ENCODE assay signal across 9 mouse cellular contexts in genomic region chr11:19138423-19138822, GRCm38 (mm10).
DNase-seq lines count a peak whose midpoint lies in the region; ATAC-seq and TF ChIP-seq lines count a peak whose summit lies in the region.
"Had no signal": no experiment of that assay in that cellular context is flagged by ENCODE, and none has a peak within 500 bp of the region (broad histone marks: within the 10 kb centered on the region; RNA-seq: fewer than 3 reads in every experiment).

No protein-coding gene starts in this region.

- no peak overlapping the region for H3K9ac ChIP-seq in forebrain, embryonic 16.5 days (replicated peaks; ENCODE audit: low read depth, low read length)
- no peak overlapping the region for H3K9ac ChIP-seq in forebrain, embryonic 15.5 days (replicated peaks)
- no peak overlapping the region for H3K9ac ChIP-seq in kidney, postnatal 0 days (ENCODE audit: low read depth, low read length)
- H3K9ac ChIP-seq in midbrain, embryonic 16.5 days (ENCODE audit: low read depth, low read length): no peak overlapping the region
- H3K9ac ChIP-seq: embryonic facial prominence, embryonic 13.5 days had no signal

- DNase-seq in 3134 (ENCODE audit: extremely low read depth, insufficient read length, low spot score): peak; percentile 4
- peak; percentile 28 for DNase-seq in forelimb bud, embryonic 11.5 days (ENCODE audit: low read depth, low spot score)
- DNase-seq in kidney, postnatal 0 days (ENCODE audit: low spot score): peak; percentile 71
- DNase-seq in lung, postnatal 4 days: peak; percentile 65 to 88
- DNase-seq in frontal cortex, postnatal 14 days (ENCODE audit: low spot score in 2 of 2): no peak

- WGBS in forebrain, embryonic 16.5 days: 32% methylated on average over 5 of the region's 5 CpGs
- 36% methylated on average over 5 of the region's 5 CpGs for WGBS in forebrain, embryonic 15.5 days
- 68% methylated on average over 5 of the region's 5 CpGs for WGBS in kidney, postnatal 0 days
- 49% methylated on average over 5 of the region's 5 CpGs for WGBS in midbrain, embryonic 16.5 days

- 0 out of 2 replicates have a peak, but pooled peaks cover 3% of the 10 kb centered on the region for H3K4me1 ChIP-seq in forebrain, embryonic 16.5 days (replicated peaks; ENCODE audit: control insufficient read depth, insufficient read depth, low read length)
- peaks cover 7% of the 10 kb centered on the region; the same call in 1 of the 2 replicates for H3K4me1 ChIP-seq in forebrain, embryonic 15.5 days
- no peaks in the 10 kb centered on the region for H3K4me1 ChIP-seq in kidney, postnatal 0 days (replicated peaks; ENCODE audit: insufficient read depth, low read length)
- no peaks in the 10 kb centered on the region; the same call in 1 of the 2 replicates for H3K4me1 ChIP-seq in midbrain, embryonic 16.5 days (ENCODE audit: control insufficient read depth, insufficient read depth, low read length)

- no peaks in the 10 kb centered on the region for H3K36me3 ChIP-seq in forebrain, embryonic 16.5 days (ENCODE audit: control insufficient read depth, insufficient read depth)
- no peaks in the 10 kb centered on the region for H3K36me3 ChIP-seq in forebrain, embryonic 15.5 days
- H3K36me3 ChIP-seq in kidney, postnatal 0 days (ENCODE audit: insufficient read depth, low read length): no peaks in the 10 kb centered on the region
- H3K36me3 ChIP-seq in midbrain, embryonic 16.5 days (ENCODE audit: control insufficient read depth, insufficient read depth, low read length): no peaks in the 10 kb centered on the region
- H3K36me3 ChIP-seq: embryonic facial prominence, embryonic 13.5 days had no signal

- no peak overlapping the region for H3K4me2 ChIP-seq in forebrain, embryonic 16.5 days (ENCODE audit: low read length)
- no peak overlapping the region for H3K4me2 ChIP-seq in forebrain, embryonic 15.5 days (replicated peaks)
- no peak overlapping the region for H3K4me2 ChIP-seq in kidney, postnatal 0 days (ENCODE audit: low read length)
- H3K4me2 ChIP-seq in midbrain, embryonic 16.5 days (ENCODE audit: low read length): no peak overlapping the region
- H3K4me2 ChIP-seq: embryonic facial prominence, embryonic 13.5 days had no signal

- H3K9me3 ChIP-seq in forebrain, embryonic 16.5 days (ENCODE audit: control insufficient read depth, low read length): no peaks in the 10 kb centered on the region
- no peaks in the 10 kb centered on the region for H3K9me3 ChIP-seq in forebrain, embryonic 15.5 days
- H3K9me3 ChIP-seq in kidney, postnatal 0 days (replicated peaks; ENCODE audit: low read length): no peaks in the 10 kb centered on the region
- no peaks in the 10 kb centered on the region for H3K9me3 ChIP-seq in midbrain, embryonic 16.5 days (replicated peaks; ENCODE audit: control insufficient read depth, low read length, poor library complexity, severe bottlenecking)
- H3K9me3 ChIP-seq: embryonic facial prominence, embryonic 13.5 days had no signal

- TF ChIP-seq CTCF in kidney, postnatal 0 days (IDR thresholded peaks at IDR 0.05; ENCODE audit: low read depth): no peak

- H3K4me3 ChIP-seq in forebrain, embryonic 16.5 days (replicated peaks; ENCODE audit: low read length): no peak overlapping the region
- no peak overlapping the region for H3K4me3 ChIP-seq in forebrain, embryonic 15.5 days
- no peak overlapping the region for H3K4me3 ChIP-seq in kidney, postnatal 0 days (replicated peaks; ENCODE audit: low read depth, low read length)
- no peak overlapping the region for H3K4me3 ChIP-seq in midbrain, embryonic 16.5 days (ENCODE audit: low read depth, low read length)
- H3K4me3 ChIP-seq: embryonic facial prominence, embryonic 13.5 days had no signal

- no peak overlapping the region for H3K27ac ChIP-seq in forebrain, embryonic 16.5 days (ENCODE audit: low read length)
- no peak overlapping the region for H3K27ac ChIP-seq in forebrain, embryonic 15.5 days (replicated peaks)
- H3K27ac ChIP-seq in kidney, postnatal 0 days: 0 out of 2 replicates have a peak overlapping the region, but pooled peaks have one; percentile 31
- no peak overlapping the region for H3K27ac ChIP-seq in midbrain, embryonic 16.5 days (ENCODE audit: low read length)
- H3K27ac ChIP-seq: embryonic facial prominence, embryonic 13.5 days had no signal

- no peaks in the 10 kb centered on the region for H3K27me3 ChIP-seq in forebrain, embryonic 16.5 days (replicated peaks; ENCODE audit: control insufficient read depth, insufficient read depth, low read length)
- H3K27me3 ChIP-seq in forebrain, embryonic 15.5 days: no peaks in the 10 kb centered on the region
- no peaks in the 10 kb centered on the region for H3K27me3 ChIP-seq in kidney, postnatal 0 days (ENCODE audit: insufficient read depth, low read length)
- no peaks in the 10 kb centered on the region for H3K27me3 ChIP-seq in midbrain, embryonic 16.5 days (ENCODE audit: control insufficient read depth, insufficient read depth, low read depth, low read length)
- H3K27me3 ChIP-seq: embryonic facial prominence, embryonic 13.5 days had no signal

- ATAC-seq in forebrain, embryonic 16.5 days: peak; percentile 18; the same call in 1 of the 2 replicates
- ATAC-seq in forebrain, embryonic 15.5 days (replicated peaks): no peak
- no peak for ATAC-seq in kidney, postnatal 0 days (replicated peaks; ENCODE audit: low FRiP score, low read depth)
- ATAC-seq in midbrain, embryonic 16.5 days: no peak

Comparison
In these comparisons a context has a peak if more than half of its experiments do, and no peak if none do; other contexts are left out.
1. DNase-seq: peak in 3134 (single experiment), forelimb bud, embryonic 11.5 days (single experiment), kidney, postnatal 0 days (single experiment) and lung, postnatal 4 days (2 of 2); none in frontal cortex, postnatal 14 days (0 of 2).